Mouse (Mus musculus): ENCODE measurements around the gene Prr7. TPM values are rescaled to one million over a fixed set of nuclear protein-coding genes. Genes with fewer than 3 reads are reported as not detected.

The Prr7 gene
- polyA plus RNA-seq, 1 experiment = 5.1 TPM

GRCm38 (mm10) chr13:55470372-55470771 lies 6.3 kb downstream of the Prr7 start:
- Histone ChIP-seq H3K36me3 (ENCODE audit: control insufficient read depth, insufficient read depth) (peaks cover under 1% of the 10 kb centered on the region), H3K4me3 (no peak overlapping the region), H3K79me2 (ENCODE audit: control insufficient read depth, insufficient read depth) (no peaks in the 10 kb centered on the region), H3K27me3 (ENCODE audit: control insufficient read depth, insufficient read depth, insufficient read length) (no peaks in the 10 kb centered on the region), H3K4me2 (ENCODE audit: low read depth) (no peak overlapping the region), H3ac (ENCODE audit: control insufficient read depth, insufficient read length) (no peak overlapping the region)
- TF ChIP-seq POLR2AphosphoS2 (IDR thresholded peaks at IDR 0.05; ENCODE audit: insufficient read length, low read depth) (peak; percentile 19), SRF (IDR thresholded peaks at IDR 0.05; ENCODE audit: control insufficient read depth, insufficient read length, low read depth) (no peak)

GRCm38 (mm10) chr13:55471156-55471818 lies 7.2 kb downstream of the Prr7 start:
- Histone ChIP-seq H3K4me2 (ENCODE audit: low read depth) (peak overlapping the region; percentile 92), H3K27me3 (ENCODE audit: control insufficient read depth, insufficient read depth, insufficient read length) (no peaks in the 10 kb centered on the region), H3K36me3 (ENCODE audit: control insufficient read depth, insufficient read depth) (peaks cover 8% of the 10 kb centered on the region)

GRCm38 (mm10) chr13:55471819-55472131 lies 7.7 kb downstream of the Prr7 start:
- TF ChIP-seq TCF12 (IDR thresholded peaks at IDR 0.05; ENCODE audit: insufficient read depth, poor library complexity, severe bottlenecking) = no peak
- TF ChIP-seq POLR2AphosphoS2 (IDR thresholded peaks at IDR 0.05; ENCODE audit: insufficient read length, low read depth) = peak; percentile 8
- no peaks in the 10 kb centered on the region for H3K79me2 ChIP-seq (ENCODE audit: control insufficient read depth, insufficient read depth)
- peak overlapping the region; percentile 92 for H3K4me2 ChIP-seq (ENCODE audit: low read depth)
- peak overlapping the region; percentile 62 for H3ac ChIP-seq (ENCODE audit: control insufficient read depth, insufficient read length)
- H3K27me3 ChIP-seq (ENCODE audit: control insufficient read depth, insufficient read depth, insufficient read length) = no peaks in the 10 kb centered on the region
- H3K36me3 ChIP-seq (ENCODE audit: control insufficient read depth, insufficient read depth) = peaks cover 8% of the 10 kb centered on the region
- H3K4me3 ChIP-seq = peak overlapping the region; percentile 22

More at GRCm38 (mm10) chr13:55471156-55471818, 7.2 kb downstream of the Prr7 start:
- H3ac ChIP-seq (ENCODE audit: control insufficient read depth, insufficient read length) = peak overlapping the region; percentile 62
- H3K79me2 ChIP-seq (ENCODE audit: control insufficient read depth, insufficient read depth) = no peaks in the 10 kb centered on the region
- TF ChIP-seq TCF3 (IDR thresholded peaks at IDR 0.05; ENCODE audit: insufficient read length, low read depth) = no peak
- peak in 1 of 3 experiments; percentile 25 for TF ChIP-seq MYOD1 (IDR thresholded peaks at IDR 0.05; ENCODE audit: control insufficient read depth in 1 of 3, insufficient read length in 2 of 3, low read depth in 2 of 3)
- TF ChIP-seq MAX (IDR thresholded peaks at IDR 0.05; ENCODE audit: low read depth) = no peak
- no peak for TF ChIP-seq POLR2AphosphoS2 (IDR thresholded peaks at IDR 0.05; ENCODE audit: insufficient read length, low read depth)
- no peak for TF ChIP-seq REST (IDR thresholded peaks at IDR 0.05; ENCODE audit: insufficient read depth, insufficient read length)
- no peak for TF ChIP-seq CEBPB (IDR thresholded peaks at IDR 0.05; ENCODE audit: insufficient read depth, poor library complexity, severe bottlenecking)
- TF ChIP-seq E2F4 (IDR thresholded peaks at IDR 0.05; ENCODE audit: insufficient read depth) = no peak
- TF ChIP-seq SRF (IDR thresholded peaks at IDR 0.05; ENCODE audit: control insufficient read depth, insufficient read length, low read depth) = peak; percentile 20
- TF ChIP-seq MYOG (IDR thresholded peaks at IDR 0.05; ENCODE audit: control insufficient read depth in 1 of 3, insufficient read depth in 1 of 3, insufficient read length in 2 of 3, low read depth in 2 of 3) = no peak
- TF ChIP-seq USF1 (IDR thresholded peaks at IDR 0.05; ENCODE audit: low read depth) = no peak
- TF ChIP-seq TCF12 (IDR thresholded peaks at IDR 0.05; ENCODE audit: insufficient read depth, poor library complexity, severe bottlenecking) = no peak
- no peak for TF ChIP-seq POLR2A (IDR thresholded peaks at IDR 0.05; ENCODE audit: insufficient read length, low read depth)
- H3K4me3 ChIP-seq = peak overlapping the region; percentile 22

GRCm38 (mm10) chr13:55472132-55473022 lies 8.3 kb downstream of the Prr7 start:
- H3K79me2 ChIP-seq (ENCODE audit: control insufficient read depth, insufficient read depth) = no peaks in the 10 kb centered on the region
- H3K36me3 ChIP-seq (ENCODE audit: control insufficient read depth, insufficient read depth) = peaks cover 11% of the 10 kb centered on the region
- peak overlapping the region; percentile 22 for H3K4me3 ChIP-seq
- H3K27me3 ChIP-seq (ENCODE audit: control insufficient read depth, insufficient read depth, insufficient read length) = no peaks in the 10 kb centered on the region
- TF ChIP-seq CEBPB (IDR thresholded peaks at IDR 0.05; ENCODE audit: insufficient read depth, poor library complexity, severe bottlenecking) (no peak), POLR2A (IDR thresholded peaks at IDR 0.05; ENCODE audit: insufficient read length, low read depth) (peak; percentile 51), MYOG (IDR thresholded peaks at IDR 0.05; ENCODE audit: control insufficient read depth in 1 of 3, insufficient read depth in 1 of 3, insufficient read length in 2 of 3, low read depth in 2 of 3) (peak in 1 of 3 experiments; percentile 29), TCF3 (IDR thresholded peaks at IDR 0.05; ENCODE audit: insufficient read length, low read depth) (no peak), TCF12 (IDR thresholded peaks at IDR 0.05; ENCODE audit: insufficient read depth, poor library complexity, severe bottlenecking) (no peak), MYOD1 (IDR thresholded peaks at IDR 0.05; ENCODE audit: control insufficient read depth in 1 of 3, insufficient read length in 2 of 3, low read depth in 2 of 3) (peak in 1 of 3 experiments; percentile 49), MAX (IDR thresholded peaks at IDR 0.05; ENCODE audit: low read depth) (no peak), POLR2AphosphoS2 (IDR thresholded peaks at IDR 0.05; ENCODE audit: insufficient read length, low read depth) (peak; percentile 86)
- peak overlapping the region; percentile 92 for H3K4me2 ChIP-seq (ENCODE audit: low read depth)
- peak overlapping the region; percentile 62 for H3ac ChIP-seq (ENCODE audit: control insufficient read depth, insufficient read length)

All from myocyte (in vitro differentiated cells).